Mouse (Mus musculus) heart, postnatal 36 days (tissue): ENCODE data around the gene Gm6370. TPM values are rescaled to one million over a fixed set of nuclear protein-coding genes. Genes with fewer than 3 reads are reported as not detected.

Source experiments
- total RNA-seq, 2 experiments: library from RNA; stranded (reverse); gene quantifications; 2 replicates each; pipeline ENCODE4 v1.2.3; 2021

Gene Gm6370
- total RNA-seq, 2 experiments from 2014 or later: not detected

Other genes with a start within 250 kb of the Gm6370 start
- under 1 TPM; 0.54 to 0.58 TPM for gene Wasf3, start 106.4 kb upstream of the Gm6370 start, total RNA-seq
- not detected for gene Gm6408, start 9.4 kb upstream of the Gm6370 start, total RNA-seq
- not detected for gene 4930449I24Rik, start 11.0 kb downstream of the Gm6370 start, total RNA-seq
- gene Gm3402, start 22.8 kb downstream of the Gm6370 start, total RNA-seq: not detected
- gene Gm3404, start 34.4 kb downstream of the Gm6370 start, total RNA-seq: not detected
- not detected for gene Gm3409, start 46.3 kb downstream of the Gm6370 start, total RNA-seq
- gene Gm3415, start 64.8 kb downstream of the Gm6370 start, total RNA-seq: not detected
- not detected for gene Gpr12, start 93.9 kb downstream of the Gm6370 start, total RNA-seq